Mouse (Mus musculus) v-Abl transformed pro-B cells (cell line): ENCODE data around the gene Arhgap4.

Experiments
- in situ Hi-C, 2 experiments: fragments of 400-800 bp; cut with MboI; formaldehyde crosslinking; loops; one replicate each; pipeline ENCODE4 v1.15.1; 2025; ENCODE audit not compliant: unreplicated experiment in 2 of 2

Arhgap4 gene

DNA sequence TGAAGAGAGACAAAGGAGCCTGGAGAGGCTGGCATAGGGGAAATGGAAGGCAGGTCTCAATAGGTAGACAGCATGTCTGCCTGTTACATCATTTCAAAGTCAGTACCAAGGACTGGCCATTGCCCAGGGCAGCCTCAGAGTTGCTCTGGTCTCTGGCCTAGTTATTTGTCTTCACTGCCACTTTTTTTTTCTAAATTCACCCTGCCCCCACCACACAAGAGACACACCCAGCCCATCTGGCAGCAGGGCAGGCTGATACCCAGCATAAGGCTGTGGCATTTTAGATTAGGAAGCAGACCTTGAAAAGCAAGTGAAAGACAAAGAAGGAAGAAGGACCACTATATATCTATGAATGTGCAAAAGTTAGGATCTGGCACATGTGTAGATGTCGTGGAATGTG is 53.8 kb downstream of the Arhgap4 start:
- in situ Hi-C loops, result no loop called here

DNA sequence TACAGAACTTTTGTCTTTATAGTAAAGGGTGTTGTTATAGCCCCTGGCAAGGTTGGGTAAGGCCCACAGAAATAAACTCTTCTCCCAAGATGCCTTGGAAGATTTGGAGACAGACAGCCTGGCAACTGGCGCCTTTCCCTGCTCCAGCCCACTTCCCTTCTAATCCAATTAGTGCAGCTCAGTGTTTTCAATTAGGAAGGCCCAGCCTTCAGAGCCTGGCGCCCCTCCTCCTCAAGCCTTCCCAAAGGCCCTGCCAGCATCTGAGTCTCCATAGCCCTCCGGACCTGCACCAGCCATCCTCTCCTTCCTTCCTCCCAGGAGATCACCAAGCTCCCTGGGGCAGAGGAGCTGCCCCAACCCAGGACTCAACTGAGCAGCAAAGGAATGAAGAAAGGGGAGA is 54.4 kb downstream of the Arhgap4 start:
- in situ Hi-C loops, result no loop called here

DNA sequence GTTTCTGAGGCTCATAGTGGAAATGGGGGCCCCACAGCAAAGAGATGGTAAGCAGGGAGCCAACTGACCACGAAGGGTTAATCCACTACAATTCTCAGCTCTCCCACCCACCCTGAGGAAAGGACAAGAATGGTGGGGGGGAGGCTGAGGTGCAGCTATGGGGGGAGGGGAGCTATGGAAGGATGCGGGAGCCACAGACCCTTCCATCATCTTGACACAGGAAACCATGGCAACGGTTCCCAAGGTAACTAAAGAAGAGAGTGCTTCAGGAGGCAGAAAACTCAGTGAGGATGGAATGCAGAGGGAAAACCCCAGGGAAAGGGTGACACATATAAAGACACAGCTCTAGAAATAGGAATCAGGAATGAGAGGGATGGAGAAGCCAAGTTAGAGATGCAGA is 57.0 kb downstream of the Arhgap4 start:
- in situ Hi-C loops, result no loop called here

DNA sequence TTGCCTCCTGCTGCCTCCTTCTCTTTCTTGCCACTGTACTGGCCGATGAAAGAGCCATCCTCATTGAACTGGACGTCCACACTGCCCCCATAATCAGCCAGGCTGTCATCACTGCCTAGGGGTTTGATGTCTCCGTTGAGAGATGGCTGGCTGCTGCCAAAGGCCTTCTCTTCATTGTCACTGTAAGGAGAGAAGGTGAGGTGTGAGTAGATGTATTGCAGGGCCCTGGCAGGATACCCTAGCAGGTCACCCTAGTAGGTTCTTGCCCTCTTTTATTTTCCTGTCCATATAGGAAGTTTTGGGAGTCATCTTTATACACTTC is 66.6 kb downstream of the Arhgap4 start:
- in situ Hi-C loops, result no loop called here

DNA sequence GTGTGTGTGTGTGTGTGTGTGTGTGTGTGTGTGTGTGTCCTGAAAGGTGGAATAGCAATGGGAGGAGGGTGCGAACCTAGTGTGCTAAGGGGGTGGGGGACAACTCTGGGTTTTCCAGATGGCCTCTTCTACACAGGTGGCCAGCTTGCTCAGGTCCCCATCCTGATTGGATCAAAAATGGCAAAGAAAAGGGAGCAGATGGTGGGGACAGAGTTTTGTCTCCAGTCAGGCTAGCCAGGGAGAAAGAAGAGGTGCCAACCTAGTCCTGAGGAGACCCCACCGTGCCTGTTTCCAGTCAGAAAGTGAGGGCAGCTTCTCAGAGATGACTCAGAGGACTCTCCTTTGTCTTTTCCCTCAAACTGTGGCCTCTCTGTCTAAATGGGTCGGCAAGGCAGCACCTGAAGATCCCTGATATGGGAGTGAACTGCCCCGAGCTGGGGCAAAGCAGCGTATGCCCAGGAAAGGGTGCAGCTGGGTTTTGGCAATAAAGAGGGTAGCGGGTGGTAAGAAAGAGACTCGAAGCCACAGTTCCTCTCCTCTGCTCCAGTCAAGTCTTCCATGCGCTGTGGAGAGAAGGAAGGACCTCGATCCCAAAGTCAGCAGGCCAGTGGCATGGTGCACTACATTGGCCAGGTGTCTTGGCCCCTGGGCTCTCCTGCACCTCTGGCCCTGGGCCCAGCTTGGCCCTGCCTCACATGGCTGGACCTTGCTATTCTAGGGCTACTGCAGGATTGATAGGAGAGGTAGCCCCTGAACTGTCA is 67.2 kb downstream of the Arhgap4 start:
- in situ Hi-C loops, result no loop called here
